ENCODE assay signal across 10 mouse cellular contexts in the genomic region with DNA sequence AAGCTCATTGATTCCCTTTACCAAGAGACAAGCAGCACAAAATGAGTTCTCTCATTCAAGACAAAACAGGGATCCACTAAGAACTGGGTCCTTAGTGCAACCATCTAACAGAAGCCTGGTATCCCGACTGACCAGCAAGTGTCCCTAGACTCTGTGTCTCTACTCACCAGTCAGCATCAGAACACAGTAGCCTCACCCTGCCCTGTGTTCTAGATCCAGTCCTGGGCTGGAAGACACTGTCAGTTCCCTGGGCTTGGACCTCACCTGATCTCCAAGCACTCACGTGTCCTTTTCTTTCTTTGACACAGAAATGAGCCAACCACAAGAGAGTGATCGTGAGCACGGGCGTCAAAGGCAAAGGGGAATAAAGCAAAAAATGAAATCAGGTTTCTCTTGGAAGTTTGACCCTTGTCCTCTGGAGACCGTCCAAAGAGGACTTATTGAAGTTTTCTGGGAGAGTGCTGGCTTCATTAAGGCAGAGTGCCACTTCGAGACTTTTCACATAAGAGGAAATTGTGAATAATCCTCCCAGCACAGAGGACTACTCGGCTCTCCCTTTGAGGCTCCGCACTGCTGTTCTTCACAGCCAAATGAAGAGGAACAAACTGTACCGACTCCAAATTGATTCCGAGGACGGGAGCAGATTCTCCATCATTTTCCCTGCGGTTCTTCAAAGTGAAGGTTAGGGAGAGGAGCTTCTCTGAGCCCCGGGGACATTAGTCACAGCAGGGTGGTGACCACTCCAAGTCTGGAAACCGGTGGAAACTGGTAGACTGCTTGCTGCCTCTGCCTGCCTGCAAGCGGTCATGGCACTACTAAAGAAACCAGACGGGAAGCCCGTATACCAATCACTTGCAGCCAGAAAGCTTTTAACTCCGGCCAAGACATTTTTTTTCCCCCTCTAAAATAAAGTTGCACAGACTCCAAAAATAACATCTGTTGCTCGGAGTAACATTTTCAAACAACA.
DNase-seq lines count a peak whose midpoint lies in the region; ATAC-seq and TF ChIP-seq lines count a peak whose summit lies in the region.
"Had no signal": no experiment of that assay in that cellular context is flagged by ENCODE, and none has a peak within 500 bp of the region (broad histone marks: within the 10 kb centered on the region; RNA-seq: fewer than 3 reads in every experiment).

No protein-coding gene starts in this region.

- no peak for TF ChIP-seq POLR2A in small intestine, adult 2 months (IDR thresholded peaks at IDR 0.05; ENCODE audit: low read depth, low read length)

- WGBS in kidney, embryonic 15.5 days = 63% methylated on average over 20 of the region's 20 CpGs
- 45% methylated on average over 20 of the region's 20 CpGs for WGBS in embryonic facial prominence, embryonic 15.5 days
- 60% methylated on average over 20 of the region's 20 CpGs for WGBS in kidney, postnatal 0 days
- WGBS in small intestine, adult 2 months = 35% methylated on average over 20 of the region's 20 CpGs
- 83% methylated on average over 20 of the region's 20 CpGs for WGBS in neural tube, embryonic 15.5 days

- no peak overlapping the region for H3K9ac ChIP-seq in kidney, embryonic 15.5 days
- H3K9ac ChIP-seq in embryonic facial prominence, embryonic 15.5 days = no peak overlapping the region
- no peak overlapping the region for H3K9ac ChIP-seq in kidney, postnatal 0 days (ENCODE audit: low read depth, low read length)
- H3K9ac ChIP-seq in neural tube, embryonic 15.5 days (replicated peaks) = no peak overlapping the region
- H3K9ac ChIP-seq: liver, embryonic 14.5 days; neural tube, embryonic 13.5 days had no signal

- H3K4me2 ChIP-seq in kidney, embryonic 15.5 days = peak overlapping the region; percentile 19
- peak overlapping the region; percentile 37 for H3K4me2 ChIP-seq in embryonic facial prominence, embryonic 15.5 days (replicated peaks)
- H3K4me2 ChIP-seq in kidney, postnatal 0 days (ENCODE audit: low read length) = peak overlapping the region; percentile 24; the same call in 1 of the 2 replicates
- H3K4me2 ChIP-seq in neural tube, embryonic 15.5 days = no peak overlapping the region
- H3K4me2 ChIP-seq: neural tube, embryonic 13.5 days had no signal

- peak overlapping the region; percentile 49 for H3K27ac ChIP-seq in kidney, embryonic 15.5 days
- peak overlapping the region; percentile 85 for H3K27ac ChIP-seq in embryonic facial prominence, embryonic 15.5 days (replicated peaks)
- peak overlapping the region; percentile 65 for H3K27ac ChIP-seq in kidney, postnatal 0 days
- H3K27ac ChIP-seq in small intestine, adult 2 months (ENCODE audit: insufficient read depth, low read depth, low read length) = peak overlapping the region; percentile 33; the same call in 1 of the 2 replicates
- no peak overlapping the region for H3K27ac ChIP-seq in neural tube, embryonic 15.5 days (replicated peaks)
- H3K27ac ChIP-seq: liver, embryonic 14.5 days; neural tube, embryonic 13.5 days had no signal

- TF ChIP-seq CTCF in kidney, postnatal 0 days (IDR thresholded peaks at IDR 0.05; ENCODE audit: low read depth) = peak; percentile 16; the same call in 1 of the 2 replicates
- no peak for TF ChIP-seq CTCF in small intestine, adult 2 months (IDR thresholded peaks at IDR 0.05; ENCODE audit: extremely low read depth, insufficient read length, insufficient replicate concordance, low read depth, low read length)

- no peak for DNase-seq in kidney, adult 11 months
- DNase-seq in kidney, postnatal 0 days (ENCODE audit: low spot score) = peak; percentile 87
- DNase-seq in liver = no peak
- DNase-seq: cerebellum, postnatal 36 days had no signal

- H3K4me3 ChIP-seq in kidney, embryonic 15.5 days (replicated peaks) = no peak overlapping the region
- H3K4me3 ChIP-seq in embryonic facial prominence, embryonic 15.5 days (replicated peaks) = no peak overlapping the region; the same call in 1 of the 2 replicates
- H3K4me3 ChIP-seq in kidney, postnatal 0 days (replicated peaks; ENCODE audit: low read depth, low read length) = no peak overlapping the region
- no peak overlapping the region for H3K4me3 ChIP-seq in small intestine, adult 2 months (ENCODE audit: low read depth, low read length)
- H3K4me3 ChIP-seq in neural tube, embryonic 15.5 days (replicated peaks) = no peak overlapping the region
- H3K4me3 ChIP-seq: neural tube, embryonic 13.5 days had no signal

- peaks cover 20% of the 10 kb centered on the region for H3K4me1 ChIP-seq in kidney, embryonic 15.5 days
- peaks cover 27% of the 10 kb centered on the region for H3K4me1 ChIP-seq in embryonic facial prominence, embryonic 15.5 days
- H3K4me1 ChIP-seq in kidney, postnatal 0 days (replicated peaks; ENCODE audit: insufficient read depth, low read length) = no peaks in the 10 kb centered on the region
- H3K4me1 ChIP-seq in small intestine, adult 2 months (ENCODE audit: control insufficient read depth, insufficient read depth, insufficient read length, low read length) = peaks cover 7% of the 10 kb centered on the region; the same call in 1 of the 2 replicates
- no peaks in the 10 kb centered on the region for H3K4me1 ChIP-seq in neural tube, embryonic 15.5 days
- H3K4me1 ChIP-seq: neural tube, embryonic 13.5 days had no signal

- H3K27me3 ChIP-seq in kidney, embryonic 15.5 days = no peaks in the 10 kb centered on the region
- H3K27me3 ChIP-seq in embryonic facial prominence, embryonic 15.5 days = no peaks in the 10 kb centered on the region
- H3K27me3 ChIP-seq in kidney, postnatal 0 days (ENCODE audit: insufficient read depth, low read length) = no peaks in the 10 kb centered on the region
- H3K27me3 ChIP-seq in small intestine, adult 2 months (ENCODE audit: control insufficient read depth, insufficient read depth, low read length) = no peaks in the 10 kb centered on the region
- no peaks in the 10 kb centered on the region for H3K27me3 ChIP-seq in neural tube, embryonic 15.5 days (replicated peaks)
- H3K27me3 ChIP-seq: neural tube, embryonic 13.5 days had no signal

- peak; percentile 71 for ATAC-seq in kidney, embryonic 15.5 days (replicated peaks; ENCODE audit: low FRiP score)
- ATAC-seq in embryonic facial prominence, embryonic 15.5 days (ENCODE audit: insufficient number of reproducible peaks, low FRiP score, low TSS enrichment, low read depth) = peak; percentile 88
- no peak; the same call in 1 of the 2 replicates for ATAC-seq in kidney, postnatal 0 days (replicated peaks; ENCODE audit: low FRiP score, low read depth)
- no peak for ATAC-seq in neural tube, embryonic 15.5 days (ENCODE audit: low FRiP score)

- no peaks in the 10 kb centered on the region for H3K9me3 ChIP-seq in kidney, embryonic 15.5 days (replicated peaks)
- no peaks in the 10 kb centered on the region; the same call in 1 of the 2 replicates for H3K9me3 ChIP-seq in embryonic facial prominence, embryonic 15.5 days (replicated peaks)
- no peaks in the 10 kb centered on the region for H3K9me3 ChIP-seq in kidney, postnatal 0 days (replicated peaks; ENCODE audit: low read length)
- no peaks in the 10 kb centered on the region for H3K9me3 ChIP-seq in neural tube, embryonic 15.5 days (replicated peaks)
- H3K9me3 ChIP-seq: neural tube, embryonic 13.5 days had no signal

- no peaks in the 10 kb centered on the region for H3K36me3 ChIP-seq in kidney, embryonic 15.5 days
- H3K36me3 ChIP-seq in embryonic facial prominence, embryonic 15.5 days = no peaks in the 10 kb centered on the region
- no peaks in the 10 kb centered on the region for H3K36me3 ChIP-seq in kidney, postnatal 0 days (ENCODE audit: insufficient read depth, low read length)
- no peaks in the 10 kb centered on the region for H3K36me3 ChIP-seq in small intestine, adult 2 months (ENCODE audit: control insufficient read depth, insufficient read depth, low read length)
- no peaks in the 10 kb centered on the region for H3K36me3 ChIP-seq in neural tube, embryonic 15.5 days
- H3K36me3 ChIP-seq: neural tube, embryonic 13.5 days had no signal

Comparison
In these comparisons a context has a peak if more than half of its experiments do, and no peak if none do; other contexts are left out.
1. ATAC-seq: peak in kidney, embryonic 15.5 days (single experiment) and embryonic facial prominence, embryonic 15.5 days (single experiment); none in kidney, postnatal 0 days (single experiment) and neural tube, embryonic 15.5 days (single experiment).